Mouse (Mus musculus) right cerebral cortex, adult 18-20 months (tissue): Measurements from ENCODE around the gene Ppdpf.
A peak's percentile ranks its signal among the peaks of the same experiment; 100 is the strongest.
"Not testable (repeated sequence)": the region's sequence is repeated elsewhere in the genome, so short reads cannot be mapped to it uniquely, and the experiment has no call there.

Experiments used
- DNase-seq: peaks from one replicate; pipeline ENCODE4 v3.0.0; 2022; ENCODE audit warnings: mixed read lengths

The Ppdpf gene

DNA sequence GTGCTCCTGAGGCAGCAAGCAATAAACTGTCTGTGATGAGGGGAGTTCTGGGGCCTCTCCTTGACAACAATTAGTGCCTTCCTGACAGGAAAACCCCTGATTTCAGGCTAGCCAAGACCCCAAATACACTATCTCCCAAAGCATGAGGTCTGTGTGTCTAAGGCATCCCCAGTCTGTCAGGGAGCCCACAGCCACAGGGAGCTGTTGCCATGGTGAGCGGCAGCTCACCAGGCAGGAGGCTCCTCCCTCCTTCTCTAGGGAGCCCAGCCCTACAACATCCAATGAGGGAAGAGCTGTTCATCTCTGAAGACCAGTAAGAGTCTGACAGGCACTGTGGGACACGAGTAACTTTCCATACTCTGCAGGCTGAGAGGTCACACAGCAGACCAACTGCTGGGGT lies 27.3 kb upstream of the Ppdpf start:
- DNase-seq, result peak; percentile 82

DNA sequence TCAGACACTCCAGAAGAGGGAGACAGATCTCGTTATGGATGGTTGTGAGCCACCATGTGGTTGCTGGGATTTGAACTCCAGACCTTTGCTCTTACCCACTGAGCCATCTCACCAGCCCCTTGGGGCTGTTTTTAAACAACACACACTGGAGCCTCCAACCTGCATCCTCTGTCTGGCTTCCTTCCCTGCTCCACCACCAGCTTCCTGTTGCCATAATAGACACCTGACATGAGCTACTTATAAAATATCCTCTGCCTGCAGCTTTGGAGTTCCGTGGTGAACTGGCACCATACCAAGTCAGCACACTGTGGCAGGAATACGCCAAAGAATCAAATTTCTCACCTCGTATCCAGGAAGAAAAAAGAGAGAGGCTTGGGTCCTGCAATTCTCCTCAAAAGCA lies 26.2 kb upstream of the Ppdpf start:
- DNase-seq, result no peak

DNA sequence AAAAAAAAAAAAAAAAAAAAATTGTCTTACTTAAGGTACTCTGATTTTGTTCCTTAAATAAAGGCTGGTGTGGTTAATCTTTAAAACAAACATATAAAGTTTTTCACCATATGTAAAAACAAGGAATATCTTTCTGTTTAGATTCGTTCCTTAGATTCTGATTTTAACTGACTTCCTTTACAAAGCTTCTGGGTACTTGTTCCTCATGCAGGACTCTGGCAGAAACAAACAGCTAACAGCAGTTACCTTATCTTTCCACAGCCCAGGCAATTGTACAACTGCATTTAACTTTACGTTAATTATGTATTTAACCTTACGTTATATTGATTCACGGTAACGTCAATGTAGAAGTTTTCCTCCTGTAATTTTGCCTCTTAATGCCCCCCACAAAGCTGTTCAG lies 20.6 kb upstream of the Ppdpf start:
- DNase-seq, result no peak

DNA sequence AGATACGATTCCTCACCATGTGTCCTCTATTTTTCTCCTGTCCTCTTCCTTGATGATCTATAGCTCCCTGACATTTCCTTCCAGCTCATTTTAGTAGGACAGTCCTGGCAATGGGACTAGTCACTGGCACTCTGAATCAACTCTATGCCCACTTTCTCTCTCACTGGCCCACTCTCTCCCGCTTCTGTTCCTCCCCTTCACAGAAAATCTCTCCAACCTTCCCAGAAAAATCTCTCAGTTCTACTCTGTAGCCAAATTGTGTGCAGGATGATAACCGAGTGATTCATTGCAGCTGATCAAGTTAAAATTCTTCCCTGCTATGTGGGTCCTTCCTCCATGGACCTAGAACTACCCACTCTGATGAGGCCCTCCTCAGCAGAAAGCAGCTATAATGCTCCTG lies 12.4 kb upstream of the Ppdpf start:
- peak; percentile 34 for DNase-seq

DNA sequence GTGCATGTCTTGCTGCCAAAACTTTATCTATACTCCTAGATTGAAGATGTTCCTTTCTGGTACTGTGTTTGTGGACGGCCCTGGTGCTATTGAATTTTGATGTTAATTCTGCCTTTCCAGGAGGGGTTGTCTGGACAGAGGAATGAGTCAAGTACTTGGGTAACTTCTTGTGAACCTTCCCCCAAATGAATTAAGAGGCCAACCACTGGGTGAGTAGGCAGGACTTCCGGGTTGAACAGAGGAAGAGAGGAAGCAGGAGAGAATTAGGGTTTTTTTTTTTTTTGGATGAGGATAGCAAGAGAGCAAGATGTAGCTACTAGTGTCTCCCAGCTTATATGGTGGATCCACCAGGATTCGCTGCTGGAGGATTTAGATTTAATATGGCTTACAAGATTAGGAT lies 9.0 kb upstream of the Ppdpf start:
- DNase-seq, result no peak

DNA sequence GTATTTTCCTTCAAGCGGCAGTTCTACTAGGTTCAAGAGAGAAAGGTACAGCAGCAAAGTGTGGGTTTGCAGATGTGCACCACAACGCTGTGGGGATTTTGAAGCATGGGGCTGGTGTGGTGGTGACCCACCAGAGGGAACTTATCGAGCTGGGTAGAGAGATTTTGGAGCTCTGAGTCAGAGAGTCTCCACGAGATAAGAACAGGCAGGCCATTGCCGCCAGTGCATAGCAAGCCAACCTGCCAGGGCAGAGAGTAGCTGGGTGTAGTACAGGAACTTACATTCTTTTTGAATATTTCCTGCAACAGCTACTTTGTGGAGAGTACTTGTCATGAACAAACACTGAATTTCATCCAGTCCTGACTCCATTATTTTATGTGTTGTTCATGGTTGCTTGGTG lies 8.6 kb upstream of the Ppdpf start:
- no peak for DNase-seq

DNA sequence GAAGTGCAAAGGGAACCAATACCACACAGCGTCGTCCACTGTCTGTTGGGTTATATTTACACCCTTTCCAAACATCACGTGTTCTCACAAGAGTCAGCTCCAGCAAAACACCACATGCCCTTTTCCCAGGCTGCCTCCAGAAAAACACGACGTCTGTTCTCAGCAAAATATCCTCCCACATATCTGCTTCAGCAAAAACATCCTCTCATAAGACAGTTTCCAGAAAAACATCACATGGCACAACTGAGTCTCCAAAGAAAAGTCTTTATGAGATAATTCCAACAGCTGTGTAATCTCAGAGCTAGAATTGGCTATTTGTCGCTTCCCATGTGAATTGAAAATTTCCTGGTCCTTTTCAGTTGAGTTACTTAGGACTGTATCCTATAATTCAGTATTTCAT lies 6.1 kb upstream of the Ppdpf start:
- peak; percentile 42 for DNase-seq

DNA sequence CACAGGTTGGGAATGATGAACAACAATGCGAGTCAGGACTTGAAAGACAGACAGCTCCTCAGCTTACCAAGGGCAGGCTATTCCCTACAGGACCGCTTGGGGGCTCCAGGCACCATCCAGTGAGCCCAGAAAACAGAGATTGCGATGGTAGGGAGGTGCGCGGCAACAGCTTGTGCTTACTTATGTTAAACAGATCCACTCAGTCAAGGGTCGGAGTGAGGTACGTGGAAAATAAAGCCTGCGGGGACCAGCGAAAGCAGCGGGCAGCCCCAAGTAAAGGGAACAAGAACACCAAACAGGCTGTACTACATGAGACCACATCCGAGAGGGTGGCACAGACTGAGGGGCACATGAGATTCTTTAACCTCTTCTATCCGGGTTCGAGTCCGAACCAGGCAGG lies 412 bp upstream of the Ppdpf start:
- peak; percentile 91 for DNase-seq

DNA sequence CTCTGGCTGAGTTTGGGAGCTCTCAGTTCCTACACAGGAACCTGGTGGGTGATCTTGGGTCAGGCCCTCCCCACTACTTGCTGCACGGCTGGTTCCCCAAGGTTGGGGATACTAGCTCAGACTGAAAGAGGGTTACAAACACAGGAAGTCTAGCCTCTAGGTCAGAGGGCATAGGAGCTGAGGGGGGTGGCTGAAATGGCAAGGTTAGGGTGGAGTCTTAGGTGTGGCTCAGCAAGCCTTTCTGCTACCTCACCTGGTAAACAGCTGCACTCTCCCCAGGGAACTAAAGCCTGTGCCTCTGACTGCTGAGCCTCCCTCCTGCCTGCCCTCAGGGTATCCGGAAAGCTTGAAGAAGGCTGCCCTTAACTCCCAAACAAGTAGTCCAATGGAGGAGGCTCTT lies 1.6 kb downstream of the Ppdpf start:
- DNase-seq, result no peak

DNA sequence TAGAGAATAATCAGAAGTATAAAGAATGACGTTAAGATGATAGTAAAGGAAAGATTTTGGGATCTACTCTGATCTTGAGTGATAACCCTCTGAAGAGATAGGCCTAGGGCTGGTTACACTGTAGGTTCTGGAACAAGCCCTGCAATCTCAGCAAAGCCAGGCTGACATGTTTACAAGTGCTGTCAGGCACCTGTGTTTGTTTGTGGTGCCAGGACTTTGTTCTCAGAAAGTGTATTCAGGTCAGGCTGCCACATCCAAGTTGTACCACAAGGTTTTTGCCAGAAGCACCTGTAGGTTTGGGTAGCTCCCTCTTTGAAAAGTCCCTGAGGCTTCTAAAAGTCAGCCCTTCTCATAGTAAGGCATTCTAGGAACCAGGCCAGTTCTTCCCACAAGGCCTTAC lies 2.3 kb downstream of the Ppdpf start:
- no peak for DNase-seq

DNA sequence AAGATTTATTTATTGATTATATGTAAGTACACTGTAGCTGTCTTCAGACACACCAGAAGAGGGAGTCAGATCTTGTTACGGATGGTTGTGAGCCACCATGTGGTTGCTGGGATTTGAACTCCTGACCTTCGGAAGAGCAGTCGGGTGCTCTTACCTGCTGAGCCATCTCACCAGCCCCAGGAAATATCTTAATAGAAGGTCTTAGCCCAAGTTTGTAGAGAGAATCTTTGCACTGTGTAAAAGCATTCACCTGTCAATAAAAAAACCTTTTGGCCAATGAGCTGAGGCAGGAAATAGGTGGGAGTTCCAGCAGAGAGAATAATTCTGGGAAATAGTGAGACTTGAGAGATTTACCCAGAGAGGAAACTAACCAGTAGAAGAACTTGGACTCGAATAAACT lies 4.3 kb downstream of the Ppdpf start:
- DNase-seq, result not testable (repeated sequence)

DNA sequence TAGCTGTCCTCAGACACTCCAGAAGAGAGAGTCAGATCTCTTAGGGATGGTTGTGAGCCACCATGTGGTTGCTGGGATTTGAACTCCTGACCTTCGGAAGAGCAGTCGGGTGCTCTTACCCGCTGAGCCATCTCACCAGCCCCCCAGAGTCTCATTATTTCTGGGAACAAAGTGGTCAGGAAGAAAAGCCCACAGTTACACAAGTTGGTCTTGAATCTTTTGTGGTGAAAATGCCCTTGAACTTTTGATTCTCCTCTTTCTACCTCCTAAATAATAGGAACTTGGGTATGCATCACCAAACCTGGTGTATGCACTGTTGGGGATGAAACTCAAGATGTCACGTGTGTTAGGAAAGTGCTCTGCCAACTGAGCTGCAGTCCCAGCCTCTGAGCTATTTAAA lies 4.9 kb downstream of the Ppdpf start:
- DNase-seq, result no peak

DNA sequence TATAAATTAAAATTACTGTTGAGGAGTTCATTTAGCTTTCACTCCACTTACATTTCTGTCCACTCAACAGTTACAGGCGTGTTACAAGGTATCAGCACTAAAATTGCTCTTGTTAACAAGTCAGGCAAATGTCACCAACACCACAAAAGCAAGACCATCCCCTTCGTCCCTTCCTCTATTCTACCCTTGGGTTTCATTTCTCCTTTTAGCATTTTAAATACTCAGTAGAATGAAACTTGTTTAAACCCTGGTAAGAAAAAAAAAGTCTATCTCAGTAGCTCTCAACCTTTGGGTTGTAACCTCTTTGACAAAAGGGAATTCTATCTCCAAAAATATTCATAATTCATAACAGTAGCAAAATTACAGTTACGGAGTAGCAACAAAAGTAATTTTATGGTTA lies 6.0 kb downstream of the Ppdpf start:
- no peak for DNase-seq

DNA sequence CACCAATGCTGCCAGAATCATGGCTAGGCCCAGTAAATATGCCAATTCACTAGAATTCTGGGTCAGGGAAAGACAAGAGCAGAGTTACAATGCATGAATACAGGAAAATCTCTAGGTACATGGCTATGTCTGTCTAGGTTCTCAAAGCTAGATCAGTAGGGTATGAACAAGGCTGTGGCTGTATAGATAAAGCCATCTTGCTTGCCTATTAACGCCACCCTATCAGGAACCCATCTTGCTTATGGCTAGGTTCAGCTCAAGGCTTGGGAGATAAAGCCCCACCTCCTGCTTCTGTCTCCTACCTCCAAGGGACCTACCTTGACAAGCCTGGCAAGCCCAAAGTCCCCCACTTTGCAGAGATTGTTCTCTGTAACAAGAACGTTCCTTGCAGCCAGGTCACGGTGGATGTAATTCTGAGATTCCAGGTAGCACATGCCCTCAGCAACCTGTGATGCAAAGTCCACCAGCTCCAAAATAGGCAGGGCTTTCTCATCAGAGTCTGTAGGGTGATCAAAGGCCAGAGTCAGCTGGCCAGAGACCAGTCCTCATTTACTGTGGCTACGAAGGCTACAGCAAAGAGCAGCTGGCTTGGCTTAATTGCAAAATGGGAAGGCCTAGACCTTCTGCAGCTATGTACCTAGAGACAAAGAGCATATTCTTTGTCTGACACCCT lies 9.7 kb downstream of the Ppdpf start:
- no peak for DNase-seq

DNA sequence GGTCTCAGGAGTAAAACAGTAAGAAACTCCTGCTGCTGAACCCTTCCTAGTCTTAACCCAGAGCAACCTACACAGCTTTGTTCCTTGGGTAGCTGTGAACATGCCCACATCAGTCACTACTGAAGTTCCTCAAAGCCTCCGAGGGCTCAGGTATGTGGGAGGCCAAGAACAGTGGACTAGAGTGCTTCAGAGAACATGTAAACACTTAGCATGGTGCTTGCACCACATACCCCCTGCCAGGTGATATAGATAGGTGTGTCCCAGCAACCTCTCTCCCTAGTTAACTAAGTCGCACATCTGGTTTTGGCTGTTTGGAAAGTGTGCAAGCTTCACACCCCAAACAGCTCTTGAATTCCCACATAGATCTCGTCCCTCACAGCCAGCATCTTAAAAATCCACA lies 14.6 kb downstream of the Ppdpf start:
- no peak for DNase-seq

DNA sequence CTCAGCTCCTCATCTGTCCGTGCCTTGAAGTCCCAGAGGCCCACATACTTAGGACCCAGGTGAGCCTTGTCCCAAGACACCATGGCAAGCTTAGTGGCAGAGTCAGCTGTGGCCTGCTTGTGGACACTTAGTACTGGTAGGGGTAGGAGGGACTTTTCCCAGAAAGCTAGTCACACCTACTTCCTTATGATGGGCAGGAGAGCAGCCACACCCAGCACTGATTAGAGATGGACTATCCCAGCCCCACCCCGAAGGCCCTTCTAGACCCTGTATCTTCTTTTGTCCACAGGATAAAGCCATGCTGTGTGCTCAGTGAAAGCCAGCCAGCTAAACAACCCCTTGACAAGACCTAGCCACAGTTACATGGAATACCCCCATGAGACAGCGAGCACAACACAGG lies 15.4 kb downstream of the Ppdpf start, which contains the start of gene Ptk6:
Ptk6 (minus strand) TSS at position 368 of the 400 bp plus-strand sequence.
- DNase-seq, result no peak

DNA sequence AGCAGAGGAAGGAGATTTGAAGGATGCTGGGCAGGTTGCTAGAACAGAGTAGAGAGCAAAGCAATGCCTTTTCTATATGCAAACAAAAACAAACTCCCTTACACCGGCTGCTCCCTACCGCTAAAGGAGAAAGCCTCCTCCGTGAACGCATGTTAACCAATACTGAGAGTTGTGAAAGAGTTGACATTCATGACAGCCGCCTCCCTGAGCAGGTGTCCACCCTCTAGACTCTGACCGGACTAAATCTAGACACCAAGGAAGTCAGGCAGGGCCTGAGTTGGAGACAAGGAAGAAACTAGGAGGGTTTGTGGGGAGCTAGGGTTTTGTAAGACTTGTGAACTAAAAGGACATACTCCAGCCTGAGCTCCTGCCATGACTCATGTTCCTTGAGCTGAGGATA lies 15.8 kb downstream of the Ppdpf start:
- DNase-seq, result no peak

DNA sequence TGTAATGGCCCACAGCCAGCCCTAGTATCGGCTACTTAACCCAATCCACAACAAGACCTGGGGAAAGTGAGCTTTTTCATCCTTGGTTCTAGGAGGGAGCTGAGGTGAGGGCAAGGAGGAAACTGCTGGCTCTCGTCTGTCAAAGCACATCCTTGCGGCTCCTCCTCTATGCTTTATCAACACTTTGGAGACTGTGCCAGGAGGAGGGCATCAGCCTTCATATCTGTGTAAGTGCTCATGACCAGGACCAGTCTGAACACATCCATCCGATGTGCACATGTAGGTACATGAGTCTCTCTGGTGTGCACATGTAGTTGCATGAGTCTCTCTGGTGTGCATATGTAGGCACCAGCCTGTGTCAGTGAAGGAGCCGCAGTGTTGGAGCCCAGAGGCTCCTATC lies 18.6 kb downstream of the Ppdpf start:
- no peak for DNase-seq

DNA sequence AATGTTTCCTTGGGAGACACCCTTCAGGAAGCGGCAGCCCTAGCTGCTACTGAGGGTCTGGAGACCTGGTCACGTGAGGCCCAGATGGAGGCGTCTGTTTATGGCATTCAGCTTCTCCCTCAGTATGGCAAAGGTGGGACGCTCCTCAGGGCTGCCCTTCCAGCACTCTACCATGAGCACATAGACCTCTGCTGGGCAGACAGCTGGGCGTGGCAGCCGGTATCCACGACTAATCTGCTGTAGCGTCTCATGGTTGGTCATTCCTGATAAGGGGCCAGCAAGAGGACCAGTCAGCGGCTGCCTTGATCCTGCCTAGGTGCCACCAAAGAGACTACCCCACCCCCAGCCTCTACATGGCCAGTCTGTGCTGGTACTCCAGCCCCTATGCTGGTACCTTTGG lies 19.1 kb downstream of the Ppdpf start:
- no peak for DNase-seq

DNA sequence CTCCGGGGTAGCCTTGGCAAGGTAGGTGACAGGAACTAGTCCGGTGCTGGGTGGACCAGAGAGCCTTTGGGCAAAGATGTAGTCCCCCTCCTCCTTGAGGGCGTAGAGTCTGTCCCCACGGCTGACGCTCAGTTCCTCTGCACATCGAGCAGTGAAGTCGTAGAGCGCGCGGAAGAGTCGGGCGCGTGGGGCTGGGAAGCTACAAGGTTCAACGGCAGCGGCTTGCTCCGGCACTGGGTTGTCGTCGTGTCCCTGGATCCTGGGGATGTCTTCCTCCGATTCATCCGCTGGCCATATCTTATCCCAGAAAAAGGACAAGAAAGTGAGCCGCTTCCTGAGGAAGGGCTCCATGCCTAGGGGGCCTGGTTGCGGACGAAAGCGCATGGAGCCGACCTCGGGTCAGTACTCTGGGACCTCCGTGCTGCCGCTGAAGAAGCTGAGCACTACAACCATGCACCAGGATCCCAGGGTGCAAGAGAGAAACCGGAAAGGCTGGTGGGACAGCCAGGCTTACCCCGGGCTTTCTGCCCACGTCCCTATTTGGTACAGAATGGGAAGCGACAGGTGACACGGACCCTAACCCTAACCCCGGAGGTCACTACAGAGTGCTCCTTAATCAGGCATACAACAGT lies 25.5 kb downstream of the Ppdpf start:
- DNase-seq, result no peak

DNA sequence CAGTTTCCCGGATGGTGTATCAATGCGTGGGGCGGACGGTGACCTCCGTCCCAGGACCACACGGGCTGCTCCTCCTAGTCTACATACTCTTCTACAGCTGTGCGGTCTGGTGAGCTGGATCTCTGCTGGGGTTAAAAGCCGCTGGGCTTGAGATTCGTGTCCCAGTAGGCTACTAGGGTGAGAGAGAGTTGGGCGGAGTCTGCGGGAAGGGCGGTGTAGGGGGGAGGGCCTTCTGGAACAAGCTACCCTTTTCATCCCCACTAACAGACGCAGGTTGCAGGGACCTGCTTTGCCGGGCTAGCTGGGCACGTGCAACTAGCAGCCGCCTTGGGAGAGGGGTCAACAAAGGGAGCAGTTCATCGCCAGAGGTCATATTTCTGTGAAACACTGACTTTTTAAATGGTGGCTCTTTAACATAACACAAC lies 26.0 kb downstream of the Ppdpf start, which contains the start of gene Srms:
Srms (minus strand) TSS at position 165 of the 425 bp plus-strand sequence.
- DNase-seq, result no peak

DNA sequence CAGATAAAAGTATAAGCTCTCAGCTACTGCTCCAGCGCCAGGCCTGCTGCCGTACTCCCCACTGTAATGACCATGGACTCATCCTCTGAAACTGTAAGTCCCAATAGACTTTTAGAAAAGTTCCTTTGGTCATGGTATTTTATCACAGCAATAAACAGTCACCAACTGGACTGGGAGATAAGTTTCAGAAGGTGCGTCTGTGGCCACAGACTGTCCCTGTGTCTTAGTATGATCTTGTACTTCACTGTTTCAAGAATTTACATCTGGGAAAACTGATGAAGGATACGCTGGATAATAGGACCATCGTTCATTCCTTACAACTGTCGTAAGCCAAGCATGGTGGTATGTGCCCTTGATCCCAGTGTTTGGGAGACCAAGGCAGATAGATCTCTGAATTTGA lies 29.0 kb downstream of the Ppdpf start:
- no peak for DNase-seq

DNA sequence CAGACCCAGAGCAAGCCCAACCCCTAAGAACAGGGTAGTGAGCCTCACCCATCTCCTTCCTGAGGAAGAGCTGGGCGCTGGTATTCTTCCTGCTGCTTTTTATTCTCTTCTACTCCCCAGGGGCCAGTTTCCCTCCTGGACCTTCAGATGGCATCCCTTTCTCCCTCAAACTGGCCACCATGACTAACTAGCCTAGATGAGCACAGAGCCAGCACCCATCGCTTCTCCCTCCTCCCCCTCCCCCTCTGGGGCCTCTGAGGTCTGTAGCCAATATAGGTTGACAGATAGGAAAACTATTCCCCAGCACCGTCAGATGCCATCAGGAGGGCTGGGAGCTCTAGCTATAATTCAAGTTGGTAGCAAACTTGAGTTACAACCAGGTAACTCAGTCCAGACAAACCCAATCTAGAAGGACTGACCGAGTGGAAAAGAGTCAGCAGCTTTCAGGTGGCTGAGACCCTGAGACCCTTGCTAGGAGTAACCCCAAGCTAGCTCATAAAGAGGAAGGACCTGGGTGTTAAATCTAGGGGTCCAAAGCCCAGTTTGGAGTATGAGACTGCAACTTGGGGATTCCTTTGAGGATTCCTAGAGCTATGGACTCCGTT lies 31.9 kb downstream of the Ppdpf start:
- DNase-seq, result no peak

DNA sequence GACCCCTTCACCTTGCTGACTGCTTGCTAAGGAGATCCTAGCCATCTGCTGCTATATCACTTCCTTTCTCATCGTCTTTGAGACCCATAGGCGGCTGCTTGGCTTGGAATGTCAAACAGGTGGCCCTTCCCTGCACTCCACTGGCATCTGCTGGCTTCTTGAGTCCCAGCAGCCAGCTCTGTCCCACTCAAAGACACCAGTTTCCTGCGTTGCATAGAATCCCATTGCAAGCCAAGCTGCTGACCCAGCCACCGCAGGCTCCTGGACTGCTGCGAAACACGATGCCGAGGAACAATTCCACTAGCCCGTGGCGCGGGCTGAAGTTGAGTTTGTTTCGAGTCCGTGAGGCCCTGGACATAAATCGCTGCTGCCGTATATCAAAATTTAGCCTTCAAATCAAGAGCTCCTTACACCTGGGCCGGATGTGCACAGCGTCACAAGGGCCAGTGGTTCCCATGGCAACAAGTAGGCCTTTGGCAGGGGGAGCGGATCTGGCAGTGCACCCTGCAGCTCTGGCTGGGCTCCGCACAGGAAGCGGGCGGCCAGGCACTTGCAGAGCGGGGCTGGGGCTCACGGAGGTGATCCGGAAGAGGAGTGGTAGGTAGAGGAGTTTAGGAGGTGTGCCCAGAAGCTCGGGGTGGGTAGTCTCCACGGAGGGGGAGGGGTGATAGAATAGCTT lies 32.6 kb downstream of the Ppdpf start, which contains the start of gene Fndc11:
Fndc11 (plus strand) TSS at position 476 of the 679 bp plus-strand sequence.
- DNase-seq, result peak; percentile 50
